Mouse (Mus musculus) E14TG2a.4 (cell line): Measurements from ENCODE around the gene Nol9.

Experiments
- CTCF ChIP-seq: conservative IDR thresholded peaks from 2 replicates; pipeline ENCODE4 v1.5.1; 2014; ENCODE audit warnings: low read length
- NANOG ChIP-seq: IDR thresholded peaks from 2 replicates; pipeline ENCODE4 v1.6.1; 2014; ENCODE audit warnings: borderline replicate concordance, low read length, mixed read lengths
- POU5F1 ChIP-seq: IDR thresholded peaks from 2 replicates; pipeline ENCODE4 v1.6.1; 2014; ENCODE audit warnings: low read length, borderline replicate concordance

DNA sequence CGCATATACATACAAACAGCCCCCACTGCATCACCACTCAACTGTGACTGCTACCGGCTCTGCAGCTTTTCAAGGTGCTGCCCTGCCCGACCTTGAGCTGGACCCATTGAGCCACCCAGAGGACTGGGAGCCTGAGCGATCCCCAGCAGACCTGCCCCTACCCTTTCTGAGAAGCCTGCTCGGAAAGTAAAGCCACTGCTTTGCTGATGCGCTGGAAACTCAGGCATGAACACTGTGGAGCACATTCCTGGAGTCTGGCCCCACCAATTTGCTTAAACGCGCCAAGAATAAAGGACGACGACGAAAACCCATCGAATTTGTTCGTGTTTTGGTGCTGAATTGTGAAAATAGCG, 31.0 kb upstream of the Nol9 start:
- TF ChIP-seq CTCF (no peak), NANOG (no peak), POU5F1 (no peak)
